17 mouse cellular contexts compared by ENCODE assay signal in the genomic region with DNA sequence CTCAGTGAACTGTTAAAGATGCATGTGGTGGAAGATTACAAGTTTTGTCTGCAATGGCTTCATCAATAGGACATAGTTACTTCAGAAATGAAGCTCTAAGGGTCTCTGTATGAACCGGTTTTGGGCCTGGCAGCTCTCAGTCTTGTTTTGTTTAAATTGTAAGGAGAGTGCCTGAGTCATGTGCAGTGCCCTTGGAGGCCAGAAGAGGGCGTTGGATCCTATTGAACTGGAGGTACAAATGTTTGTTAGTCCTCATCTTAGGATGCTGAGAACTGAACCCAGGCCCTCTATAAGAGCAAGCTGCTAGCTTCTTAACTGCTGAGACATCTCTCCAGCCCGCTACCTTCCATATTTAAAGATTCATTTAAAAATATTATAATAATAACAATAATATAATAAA. TPM values are rescaled to one million over a fixed set of nuclear protein-coding genes. Genes with fewer than 3 reads are reported as not detected.
DNase-seq lines count a peak whose midpoint lies in the region; TF ChIP-seq lines count a peak whose summit lies in the region.
"Had no signal": no experiment of that assay in that cellular context is flagged by ENCODE, and none has a peak within 500 bp of the region (broad histone marks: within the 10 kb centered on the region; RNA-seq: fewer than 3 reads in every experiment).

No protein-coding gene starts in this region.

- no peaks in the 10 kb centered on the region for H3K9me3 ChIP-seq in embryonic facial prominence, embryonic 10.5 days
- H3K9me3 ChIP-seq: heart, embryonic 15.5 days; hindbrain, embryonic 15.5 days; limb, embryonic 12.5 days had no signal

- TF ChIP-seq POLR2A in kidney, adult 2 months (IDR thresholded peaks at IDR 0.05; ENCODE audit: low read depth, low read length) = no peak
- no peak for TF ChIP-seq POLR2A in testis, adult 2 months (IDR thresholded peaks at IDR 0.05; ENCODE audit: control insufficient read depth, low read depth, low read length)

- no peaks in the 10 kb centered on the region for H3K36me3 ChIP-seq in kidney, adult 2 months (ENCODE audit: control insufficient read depth, insufficient read depth, low read length)
- H3K36me3 ChIP-seq in testis, adult 2 months (ENCODE audit: control insufficient read depth, insufficient read depth, low read length) = peaks cover 6% of the 10 kb centered on the region
- H3K36me3 ChIP-seq in embryonic facial prominence, embryonic 10.5 days (replicated peaks) = no peaks in the 10 kb centered on the region
- H3K36me3 ChIP-seq: heart, embryonic 15.5 days; hindbrain, embryonic 15.5 days; limb, embryonic 12.5 days had no signal

- TF ChIP-seq CTCF in kidney, adult 2 months (conservative IDR thresholded peaks at IDR 0.05; ENCODE audit: insufficient read depth, insufficient read length, low read depth, low read length) = peak; percentile 37
- TF ChIP-seq CTCF in testis, adult 2 months (IDR thresholded peaks at IDR 0.05; ENCODE audit: control insufficient read depth, insufficient read depth, insufficient replicate concordance, low read depth, low read length) = peak; percentile 13; the same call in 1 of the 2 replicates

- no peaks in the 10 kb centered on the region for H3K27me3 ChIP-seq in kidney, adult 2 months (replicated peaks; ENCODE audit: control insufficient read depth, insufficient read depth, low read length)
- no peaks in the 10 kb centered on the region for H3K27me3 ChIP-seq in testis, adult 2 months (ENCODE audit: control insufficient read depth, insufficient read depth, low read length)
- H3K27me3 ChIP-seq in embryonic facial prominence, embryonic 10.5 days (replicated peaks; ENCODE audit: low read depth, poor library complexity, severe bottlenecking) = peaks cover 41% of the 10 kb centered on the region
- H3K27me3 ChIP-seq: Patski had no signal

- no peak for DNase-seq in kidney, adult 2 months
- DNase-seq in kidney, adult 18-20 months = no peak
- no peak for DNase-seq in testis, postnatal 14 days (ENCODE audit: low spot score)
- peak; percentile 39 for DNase-seq in NIH3T3 (ENCODE audit: low read depth)
- no peak for DNase-seq in ovary, postnatal 36 days (ENCODE audit: low spot score)
- no peak for DNase-seq in embryonic facial prominence, embryonic 10.5 days (ENCODE audit: low spot score)
- DNase-seq: adrenal gland, postnatal 25 days; gastrocnemius, postnatal 25 days; kidney, postnatal 10 days; layer of hippocampus, postnatal 36 days; lung, postnatal 36 days; midbrain, embryonic 14.5 days had no signal

- H3K27ac ChIP-seq in kidney, adult 2 months (ENCODE audit: insufficient read depth, low read depth, low read length) = no peak overlapping the region
- no peak overlapping the region for H3K27ac ChIP-seq in testis, adult 2 months (ENCODE audit: control insufficient read depth, insufficient read depth, low read depth, low read length)
- H3K27ac ChIP-seq in embryonic facial prominence, embryonic 10.5 days (replicated peaks) = no peak overlapping the region
- H3K27ac ChIP-seq: heart, embryonic 15.5 days; hindbrain, embryonic 15.5 days; limb, embryonic 12.5 days had no signal

- peaks cover 8% of the 10 kb centered on the region for H3K4me1 ChIP-seq in kidney, adult 2 months (ENCODE audit: control insufficient read depth, insufficient read depth, low read length)
- H3K4me1 ChIP-seq in testis, adult 2 months (ENCODE audit: control insufficient read depth, insufficient read depth, low read length) = peaks cover 5% of the 10 kb centered on the region
- peaks cover 30% of the 10 kb centered on the region for H3K4me1 ChIP-seq in embryonic facial prominence, embryonic 10.5 days

- no peak overlapping the region for H3K4me3 ChIP-seq in kidney, adult 2 months (ENCODE audit: insufficient read depth, low read depth, low read length)
- H3K4me3 ChIP-seq in testis, adult 2 months (ENCODE audit: control insufficient read depth, low read depth, low read length) = no peak overlapping the region
- no peak overlapping the region for H3K4me3 ChIP-seq in embryonic facial prominence, embryonic 10.5 days
- H3K4me3 ChIP-seq: hindbrain, embryonic 15.5 days; limb, embryonic 12.5 days had no signal

- 75% methylated on average over 3 of the region's 3 CpGs for WGBS in kidney, adult 2 months
- 57% methylated on average over 3 of the region's 3 CpGs for WGBS in embryonic facial prominence, embryonic 10.5 days

RNA-seq across cellular contexts. Expression of gene Hspa2, which starts 2.3 kb away (rescaled TPM):
- polyA plus RNA-seq in kidney, adult 2 months (2012; rRNA removed) = 11.8 and 14.0 TPM in 2 replicates
- 758 and 855 TPM in 2 replicates for polyA plus RNA-seq in testis, adult 2 months (2012; rRNA removed)
- polyA plus RNA-seq in embryonic facial prominence, embryonic 10.5 days (2016; fragmentation: Nextera tagmentation; extraction: Ambion mirVana) = 5.4 and 5.9 TPM in 2 replicates

RNA-seq across cellular contexts. Expression of gene Ppp1r36, which starts 15.7 kb away (rescaled TPM):
- polyA plus RNA-seq in kidney, adult 2 months (2012; rRNA removed) = 0.23 and 0.31 TPM in 2 replicates
- 70.7 and 80.4 TPM in 2 replicates for polyA plus RNA-seq in testis, adult 2 months (2012; rRNA removed)
- 1.6 and 1.8 TPM in 2 replicates for polyA plus RNA-seq in embryonic facial prominence, embryonic 10.5 days (2016; fragmentation: Nextera tagmentation; extraction: Ambion mirVana)
- polyA plus RNA-seq: Patski had no signal

RNA-seq across cellular contexts. Expression of gene Zbtb1, which starts 31.6 kb away (rescaled TPM):
- polyA plus RNA-seq in kidney, adult 2 months (2012; rRNA removed) = 1.5 and 1.6 TPM in 2 replicates
- polyA plus RNA-seq in testis, adult 2 months (2012; rRNA removed) = 0.30 and 0.34 TPM in 2 replicates
- 9.4 and 10.0 TPM in 2 replicates for polyA plus RNA-seq in embryonic facial prominence, embryonic 10.5 days (2016; fragmentation: Nextera tagmentation; extraction: Ambion mirVana)

RNA-seq across cellular contexts. Expression of gene Zbtb25, which starts 32.3 kb away (rescaled TPM):
- 4.9 and 5.9 TPM in 2 replicates for polyA plus RNA-seq in kidney, adult 2 months (2012; rRNA removed)
- 15.7 and 15.8 TPM in 2 replicates for polyA plus RNA-seq in testis, adult 2 months (2012; rRNA removed)
- polyA plus RNA-seq in embryonic facial prominence, embryonic 10.5 days (2016; fragmentation: Nextera tagmentation; extraction: Ambion mirVana) = 14.6 and 17.7 TPM in 2 replicates

Comparison
In these comparisons a context has a peak if more than half of its experiments do, and no peak if none do; other contexts are left out.
1. RNA of gene Hspa2, which starts 2.3 kb away (polyA plus RNA-seq): 758 to 855 TPM in testis, adult 2 months; 11.8 to 14.0 TPM in kidney, adult 2 months and 5.4 to 5.9 TPM in embryonic facial prominence, embryonic 10.5 days; every median in the first group is over 10 times any median in the second.
2. RNA of gene Ppp1r36, which starts 15.7 kb away (polyA plus RNA-seq): 70.7 to 80.4 TPM in testis, adult 2 months; 1.6 to 1.8 TPM in embryonic facial prominence, embryonic 10.5 days and 0.23 to 0.31 TPM in kidney, adult 2 months; every median in the first group is over 10 times any median in the second.